Mouse (Mus musculus) layer of hippocampus, postnatal 36 days (tissue): ENCODE results near the gene Gpx8. TPM values are rescaled to one million over a fixed set of nuclear protein-coding genes. Genes with fewer than 3 reads are reported as not detected.
A peak's percentile ranks its signal among the peaks of the same experiment; 100 is the strongest.
"Not testable (repeated sequence)": the region's sequence is repeated elsewhere in the genome, so short reads cannot be mapped to it uniquely, and the experiment has no call there.

Experiments used
- DNase-seq, 2 experiments: peaks; one replicate each; pipeline ENCODE4 v3.0.0; 2022
- microRNA-seq, 2 experiments: library from miRNA; unstranded; fragments of <30 nt; microRNA quantifications; one replicate each; pipeline ENCODE4 v1.2.0; 2021
- total RNA-seq, 2 experiments: library from RNA; stranded (reverse); gene quantifications; 2 replicates each; pipeline ENCODE4 v1.2.3; 2021

Gpx8 gene
- total RNA-seq, 2 experiments from 2014 or later = 10.1 to 10.9 TPM

GRCm38 (mm10) chr13:113023274-113024143 lies 22.7 kb downstream of the Gpx8 start:
- DNase-seq = no peak

- DNase-seq = no peak
These were observed 23.7 kb downstream of the Gpx8 start for GRCm38 (mm10) chr13:113022467-113022866.

GRCm38 (mm10) chr13:113021521-113021920 lies 24.7 kb downstream of the Gpx8 start:
- no peak for DNase-seq

DNA sequence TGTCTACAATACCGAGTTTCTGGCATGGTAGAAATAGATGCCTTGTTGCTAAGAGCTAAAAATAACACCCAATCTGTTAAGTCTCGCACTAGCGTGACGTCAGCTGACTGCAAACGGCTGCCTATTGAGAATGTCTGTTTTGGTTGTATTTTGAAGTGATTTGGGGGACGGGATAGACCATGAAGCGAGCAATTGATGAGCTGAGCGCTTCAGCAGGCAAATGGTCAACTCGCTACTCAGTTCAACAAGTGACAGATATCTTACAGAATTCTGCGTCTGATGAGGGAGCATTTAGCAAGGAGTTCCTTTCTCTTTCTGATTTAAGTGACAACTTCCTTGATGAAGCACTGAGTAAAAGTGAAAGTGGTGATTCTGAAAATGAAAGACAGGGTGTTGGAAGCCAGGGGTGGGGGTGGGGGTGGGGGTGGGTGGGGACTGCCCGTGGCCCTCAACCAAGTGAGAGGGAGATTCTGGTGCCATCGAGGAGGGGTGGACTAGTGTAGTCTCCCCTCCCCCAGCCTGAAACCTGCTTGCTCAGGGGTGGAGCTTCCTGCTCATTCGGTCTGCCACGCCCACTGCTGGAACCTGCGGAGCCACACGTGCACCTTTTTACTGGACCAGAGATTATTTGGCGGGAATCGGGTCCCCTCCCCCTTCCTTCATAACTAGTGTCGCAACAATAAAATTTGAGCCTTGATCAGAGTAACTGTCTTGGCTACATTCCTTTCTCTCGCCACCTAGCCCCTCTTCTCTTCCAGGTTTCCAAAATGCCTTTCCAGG lies 32.8 kb downstream of the Gpx8 start:
- DNase-seq = not testable (repeated sequence)

- no peak for DNase-seq
These were observed 33.5 kb downstream of the Gpx8 start for GRCm38 (mm10) chr13:113012683-113013082.

DNA sequence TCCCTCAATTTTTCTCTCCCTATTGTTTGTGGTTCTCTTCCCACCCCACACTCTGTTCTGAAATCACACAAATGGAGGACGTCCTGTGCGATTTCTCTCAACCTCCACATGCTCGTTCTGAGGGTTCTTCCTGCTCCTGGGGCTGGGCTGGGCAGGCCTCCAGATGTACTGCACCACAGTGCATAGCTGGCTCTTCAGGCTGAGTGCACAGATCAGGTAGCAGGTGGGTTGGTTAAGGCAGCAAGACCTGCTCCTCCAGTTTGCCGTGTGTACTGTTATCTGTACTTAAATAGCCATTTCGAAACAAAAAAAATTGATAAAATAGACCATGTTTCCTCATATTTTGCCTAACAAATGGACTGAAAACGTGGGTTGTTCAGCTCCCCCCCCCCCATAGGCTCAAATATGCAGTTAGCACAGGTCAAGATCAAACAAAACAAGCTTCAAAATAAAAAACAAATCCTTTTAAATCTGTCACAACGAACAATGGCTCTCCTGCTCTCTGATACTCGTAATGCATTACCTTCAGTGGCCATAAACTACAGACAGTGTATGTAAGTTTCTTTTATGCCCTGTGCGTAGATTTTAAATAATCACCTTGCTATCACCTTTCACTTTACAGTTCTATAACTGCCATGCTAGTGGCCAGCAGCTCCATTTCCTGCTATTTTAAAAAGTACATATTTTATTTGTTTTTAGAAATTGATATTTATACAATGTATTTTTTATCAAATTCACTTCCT lies 45.5 kb downstream of the Gpx8 start:
- no peak for DNase-seq

GRCm38 (mm10) chr13:113000090-113000489 lies 46.1 kb downstream of the Gpx8 start:
- no peak for DNase-seq

GRCm38 (mm10) chr13:112998427-112999201 lies 47.6 kb downstream of the Gpx8 start:
- DNase-seq = peak in 1 of 2 experiments; percentile 28

DNA sequence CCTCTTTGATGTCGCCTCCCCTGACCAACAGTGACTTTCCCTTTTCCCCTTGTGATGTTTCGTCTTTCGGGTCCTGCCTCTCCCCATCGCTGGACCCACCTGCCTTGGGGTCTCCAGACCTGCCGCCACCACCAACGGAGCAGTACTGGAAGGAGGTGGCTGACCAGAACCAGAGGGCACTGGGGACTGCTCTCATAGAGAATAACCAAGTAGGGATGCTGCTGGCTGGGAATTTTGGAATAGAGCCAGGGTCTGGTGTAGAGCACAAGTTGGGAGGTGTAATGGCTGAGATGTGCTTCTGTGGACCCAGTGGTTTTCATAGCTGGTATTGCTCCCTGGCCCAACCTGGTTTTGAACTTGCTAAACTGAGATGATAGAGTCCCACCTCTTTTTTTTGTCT lies 48.8 kb downstream of the Gpx8 start:
- no peak for DNase-seq

DNA sequence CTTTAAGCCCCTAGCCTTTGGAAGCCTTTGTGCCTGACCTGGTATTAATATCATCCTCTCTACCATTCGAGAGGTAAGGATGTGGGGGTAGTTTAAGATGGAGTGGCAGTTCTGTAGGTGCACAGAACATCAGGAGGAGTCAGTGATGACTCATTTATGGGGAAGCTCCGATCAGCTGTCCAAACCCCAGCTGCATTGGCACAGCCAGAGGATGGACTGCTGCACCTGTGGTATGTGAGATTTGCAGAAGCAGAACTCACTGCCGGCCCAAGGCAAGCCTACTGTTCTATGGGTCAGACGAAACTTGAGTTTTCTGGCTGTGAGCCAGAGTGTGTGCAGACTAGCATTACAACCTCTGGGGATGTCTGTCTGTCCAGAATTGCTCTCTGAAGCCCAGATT lies 49.8 kb downstream of the Gpx8 start:
- DNase-seq = no peak

GRCm38 (mm10) chr13:112994191-112994590 lies 52.0 kb downstream of the Gpx8 start:
- DNase-seq = peak in 1 of 2 experiments; percentile 54

GRCm38 (mm10) chr13:112993531-112994152 lies 52.6 kb downstream of the Gpx8 start, which contains the start of gene Mcidas:
TSS of gene Mcidas (plus strand) at chr13:112993845.
- no peak for DNase-seq

Small RNAs within 50 kb of the gene (microRNA-seq; reads per million reads assigned to microRNA genes)
- gene Mir449a (87.5 to 88.4 reads per million in 2 experiments), gene Mir449b (0 reads per million in 2 experiments), gene Mir449c (0 to 0.42 reads per million in 2 experiments)

Other genes starting within 250 kb of the Gpx8 start
- gene Plpp1, start 245.6 kb downstream of the Gpx8 start, total RNA-seq = 10 to 100 TPM; 28.5 to 30.7 TPM
- 10 to 100 TPM; 47.9 to 50.9 TPM for gene Mtrex, start 119.0 kb downstream of the Gpx8 start, total RNA-seq
- gene Dhx29, start 119.0 kb downstream of the Gpx8 start, total RNA-seq = 10 to 100 TPM; 23.5 to 26.4 TPM
- 1 to 10 TPM; 4.3 to 5.0 TPM for gene Ccno, start 58.6 kb downstream of the Gpx8 start, total RNA-seq
- gene Mcidas, start 52.6 kb downstream of the Gpx8 start, total RNA-seq = under 1 TPM; 0.42 to 0.66 TPM
- gene Cdc20b, start 11.3 kb downstream of the Gpx8 start, total RNA-seq = not detected
- gene Gzma, start 54.6 kb upstream of the Gpx8 start, total RNA-seq = not detected
- not detected for gene Esm1, start 163.2 kb upstream of the Gpx8 start, total RNA-seq
- under 1 TPM in 1 of 2 experiments, not detected in 1; 0.38 TPM for gene Gzmk, start 179.5 kb upstream of the Gpx8 start, total RNA-seq
- gene BC067074, start 246.7 kb upstream of the Gpx8 start, total RNA-seq = under 1 TPM; 0.87 to 0.88 TPM